Mouse (Mus musculus) forebrain, embryonic 14.5 days (tissue): ENCODE measurements at regions not wholly inside any gene's neighbourhood (a gene's known extent, or its start where the extent isn't known, plus 50 kb on each side); places are given as distances from the start of the nearest gene placed in this dataset.

Experiments used
- ATAC-seq: fragments of 200-750 bp; cut with Nextera tagmentation; 2 replicates; pipeline ENCODE4 v1.8.0; 2017; ENCODE audit warnings: mild to moderate bottlenecking, moderate library complexity
- DNase-seq: peaks from one replicate; pipeline ENCODE4 v3.0.0-alpha.2; 2015; ENCODE audit warnings: low spot score
- H3K27ac ChIP-seq: fragments of 300-500 bp; sonication (generic); 2 replicates; pipeline ENCODE4 v1.5.1; 2014; ENCODE audit warnings: low read depth, mild to moderate bottlenecking, control low read depth, low read length, moderate library complexity
- H3K27me3 ChIP-seq: fragments of 300-500 bp; sonication (generic); replicated peaks from 2 replicates; pipeline ENCODE4 v1.6.1; 2014; ENCODE audit warnings: low read length, control low read depth, mixed read lengths; ENCODE audit not compliant: control insufficient read depth, insufficient read depth
- H3K36me3 ChIP-seq: fragments of 300-500 bp; sonication (generic); 2 replicates; pipeline ENCODE4 v1.6.1; 2014; ENCODE audit warnings: low read length, control low read depth; ENCODE audit not compliant: control insufficient read depth, insufficient read depth
- H3K4me1 ChIP-seq: fragments of 300-500 bp; sonication (generic); 2 replicates; pipeline ENCODE4 v1.6.1; 2014; ENCODE audit warnings: antibody characterized with exemption, low read length, control low read depth; ENCODE audit not compliant: control insufficient read depth, insufficient read depth
- H3K4me2 ChIP-seq: fragments of 300-500 bp; sonication (generic); 2 replicates; pipeline ENCODE4 v1.6.1; 2014; ENCODE audit warnings: mild to moderate bottlenecking, control low read depth, low read length
- H3K4me3 ChIP-seq: fragments of 300-500 bp; sonication (generic); 2 replicates; pipeline ENCODE4 v1.5.1; 2014; ENCODE audit warnings: low read depth, low read length, control low read depth
- H3K9ac ChIP-seq: fragments of 300-500 bp; sonication (generic); 2 replicates; pipeline ENCODE4 v1.6.1; 2014; ENCODE audit warnings: mild to moderate bottlenecking, low read length, control low read depth, moderate library complexity
- H3K9me3 ChIP-seq: fragments of 300-500 bp; sonication (generic); replicated peaks from 2 replicates; pipeline ENCODE4 v1.6.1; 2016; ENCODE audit warnings: low read length, control low read depth, mixed read lengths; ENCODE audit not compliant: control insufficient read depth
- WGBS: fragments of 180-500 bp; shearing (Covaris S2); extraction: QIAGEN DNeasy Blood & Tissue Kit; methylation state at CpG from one replicate; pipeline ENCODE4 v1.1.7; 2014; 5-methylcytosine and 5-hydroxymethylcytosine counted together

- no peaks in the 10 kb centered on the region for H3K27me3 ChIP-seq
- no peak for ATAC-seq
- H3K9me3 ChIP-seq, result no peaks in the 10 kb centered on the region
- no peaks in the 10 kb centered on the region for H3K4me1 ChIP-seq
- no peak overlapping the region for H3K9ac ChIP-seq
- DNase-seq, result no peak
- H3K4me3 ChIP-seq, result no peak overlapping the region
- H3K36me3 ChIP-seq, result no peaks in the 10 kb centered on the region
- no peak overlapping the region for H3K4me2 ChIP-seq
- H3K27ac ChIP-seq, result no peak overlapping the region
Measured at GRCm38 (mm10) chr16:54279275-54279674, 1018.5 kb downstream of the Zpld1 start.

- WGBS, result 75% methylated on average over 1 of the region's 1 CpGs
- H3K27ac ChIP-seq, result no peak overlapping the region
Measured at GRCm38 (mm10) chr16:54263853-54264252, 1033.9 kb downstream of the Zpld1 start.

GRCm38 (mm10) chr16:54259260-54259659 lies 1038.5 kb downstream of the Zpld1 start:
- 66% methylated on average over 1 of the region's 1 CpGs for WGBS
- Histone ChIP-seq H3K36me3 (no peaks in the 10 kb centered on the region), H3K4me3 (no peak overlapping the region), H3K9ac (no peak overlapping the region), H3K27me3 (no peaks in the 10 kb centered on the region), H3K9me3 (no peaks in the 10 kb centered on the region), H3K4me1 (no peaks in the 10 kb centered on the region), H3K27ac (no peak overlapping the region), H3K4me2 (no peak overlapping the region)
- ATAC-seq (0 out of 2 replicates have a peak, but pooled peaks have one; percentile 58), DNase-seq (peak; percentile 68)

More at GRCm38 (mm10) chr16:54263853-54264252, 1033.9 kb downstream of the Zpld1 start:
- Histone ChIP-seq H3K27me3 (no peaks in the 10 kb centered on the region), H3K4me2 (no peak overlapping the region), H3K4me3 (no peak overlapping the region), H3K36me3 (no peaks in the 10 kb centered on the region), H3K9me3 (no peaks in the 10 kb centered on the region), H3K4me1 (no peaks in the 10 kb centered on the region), H3K9ac (no peak overlapping the region)
- DNase-seq (no peak), ATAC-seq (no peak)

- WGBS, result 70% methylated on average over 3 of the region's 3 CpGs
- no peak overlapping the region for H3K4me3 ChIP-seq
- no peak overlapping the region for H3K9ac ChIP-seq
- no peak overlapping the region for H3K27ac ChIP-seq
- H3K36me3 ChIP-seq, result no peaks in the 10 kb centered on the region
- no peaks in the 10 kb centered on the region for H3K27me3 ChIP-seq
- no peaks in the 10 kb centered on the region for H3K9me3 ChIP-seq
- no peaks in the 10 kb centered on the region for H3K4me1 ChIP-seq
- DNase-seq (peak; percentile 72), ATAC-seq (peak; percentile 80; the same call in 1 of the 2 replicates)
- H3K4me2 ChIP-seq, result no peak overlapping the region
Measured at GRCm38 (mm10) chr16:54246883-54247282, 1050.9 kb downstream of the Zpld1 start.

- no peaks in the 10 kb centered on the region for H3K36me3 ChIP-seq
Measured at GRCm38 (mm10) chr16:54246386-54246785, 1051.4 kb downstream of the Zpld1 start.

GRCm38 (mm10) chr16:54239488-54239887 lies 1058.3 kb downstream of the Zpld1 start:
- Histone ChIP-seq H3K9me3 (no peaks in the 10 kb centered on the region), H3K36me3 (no peaks in the 10 kb centered on the region), H3K4me1 (no peaks in the 10 kb centered on the region), H3K9ac (no peak overlapping the region), H3K4me3 (no peak overlapping the region), H3K27me3 (no peaks in the 10 kb centered on the region), H3K27ac (no peak overlapping the region), H3K4me2 (no peak overlapping the region)
- ATAC-seq (peak; percentile 71; the same call in 1 of the 2 replicates), DNase-seq (peak; percentile 67)
- WGBS, result 68% methylated on average over 1 of the region's 1 CpGs

More at GRCm38 (mm10) chr16:54246386-54246785, 1051.4 kb downstream of the Zpld1 start:
- Histone ChIP-seq H3K27ac (peak overlapping the region; percentile 55), H3K4me3 (no peak overlapping the region), H3K4me1 (no peaks in the 10 kb centered on the region), H3K27me3 (no peaks in the 10 kb centered on the region), H3K4me2 (no peak overlapping the region), H3K9ac (no peak overlapping the region), H3K9me3 (no peaks in the 10 kb centered on the region)
- ATAC-seq (peak; percentile 80; the same call in 1 of the 2 replicates), DNase-seq (peak; percentile 62)
- WGBS, result 64% methylated on average over 5 of the region's 5 CpGs

- H3K27me3 ChIP-seq, result no peaks in the 10 kb centered on the region
- 43% methylated on average over 2 of the region's 2 CpGs for WGBS
- no peak overlapping the region for H3K27ac ChIP-seq
- H3K4me2 ChIP-seq, result no peak overlapping the region
- DNase-seq (no peak), ATAC-seq (no peak)
- no peak overlapping the region for H3K9ac ChIP-seq
- no peak overlapping the region for H3K4me3 ChIP-seq
- H3K36me3 ChIP-seq, result no peaks in the 10 kb centered on the region
- H3K4me1 ChIP-seq, result no peaks in the 10 kb centered on the region
- H3K9me3 ChIP-seq, result no peaks in the 10 kb centered on the region
Measured at GRCm38 (mm10) chr16:54229445-54230208, 1068.2 kb downstream of the Zpld1 start.

- WGBS, result 95% methylated on average over 2 of the region's 2 CpGs
- no peaks in the 10 kb centered on the region for H3K36me3 ChIP-seq
- H3K4me1 ChIP-seq, result no peaks in the 10 kb centered on the region
- H3K4me2 ChIP-seq, result no peak overlapping the region
- DNase-seq, result no peak
- no peak overlapping the region for H3K27ac ChIP-seq
- no peak overlapping the region for H3K9ac ChIP-seq
- no peak overlapping the region for H3K4me3 ChIP-seq
- H3K9me3 ChIP-seq, result no peaks in the 10 kb centered on the region
- no peak for ATAC-seq
- no peaks in the 10 kb centered on the region for H3K27me3 ChIP-seq
Measured at GRCm38 (mm10) chr16:54226149-54226548, 1071.6 kb downstream of the Zpld1 start.

- Histone ChIP-seq H3K9me3 (no peaks in the 10 kb centered on the region), H3K4me1 (no peaks in the 10 kb centered on the region), H3K36me3 (no peaks in the 10 kb centered on the region), H3K4me2 (no peak overlapping the region), H3K9ac (no peak overlapping the region), H3K27ac (no peak overlapping the region), H3K27me3 (no peaks in the 10 kb centered on the region), H3K4me3 (no peak overlapping the region)
- DNase-seq (peak; percentile 89), ATAC-seq (peak; percentile 94)
- WGBS, result 7% methylated on average over 3 of the region's 3 CpGs
Measured at GRCm38 (mm10) chr16:54195205-54195604, 1102.6 kb downstream of the Zpld1 start.
